Mouse (Mus musculus) CH12.LX (cell line): ENCODE measurements at regions not wholly inside any gene's neighbourhood (a gene's known extent, or its start where the extent isn't known, plus 50 kb on each side); places are given as distances from the start of the nearest gene placed in this dataset.

Experiments used
- DNase-seq: peaks from one replicate; pipeline ENCODE4 v3.0.0-alpha.2; 2013; ENCODE audit errors: extremely low read depth
- H3K27ac ChIP-seq: 2 replicates; pipeline ENCODE4 v1.5.1; 2012; ENCODE audit warnings: low read depth, mild to moderate bottlenecking, control low read depth, moderate library complexity; ENCODE audit not compliant: insufficient read depth
- H3K27me3 ChIP-seq: replicated peaks from 2 replicates; pipeline ENCODE3; 2012; ENCODE audit warnings: inconsistent platforms
- H3K36me3 ChIP-seq, 2 experiments: replicated peaks in 1 of 2; 2 replicates each; pipeline versions ENCODE3 to v1.6.1; 2012; ENCODE audit warnings: inconsistent platforms in 1 of 2, low read length in 1 of 2, mild to moderate bottlenecking in 1 of 2, mixed read lengths in 1 of 2, moderate library complexity in 1 of 2; ENCODE audit not compliant: control insufficient read depth in 1 of 2, insufficient read depth in 1 of 2
- H3K4me1 ChIP-seq, 2 experiments: 2 replicates each; pipeline ENCODE4 v1.6.1; 2012; ENCODE audit warnings: inconsistent platforms in 1 of 2, moderate library complexity in 1 of 2; ENCODE audit not compliant: insufficient read depth in 2 of 2, control insufficient read depth in 1 of 2
- H3K4me2 ChIP-seq: 2 replicates; pipeline ENCODE4 v1.6.1; 2012; ENCODE audit warnings: low read depth, mild to moderate bottlenecking, control low read depth; ENCODE audit not compliant: poor library complexity, insufficient read depth, severe bottlenecking
- H3K4me3 ChIP-seq, 3 experiments: fragments of 150-350 bp in 1 of 3; sonication (generic) in 1 of 3; replicated peaks in 1 of 3; 2 replicates each; pipeline versions ENCODE3 to v1.5.1; 2011 to 2012; ENCODE audit warnings: low read depth in 2 of 3, low read length in 2 of 3, mild to moderate bottlenecking in 2 of 3, moderate library complexity in 2 of 3, control low read depth in 1 of 3, improper control_type of control experiment in 1 of 3, inconsistent platforms in 1 of 3, mixed read lengths in 1 of 3; ENCODE audit not compliant: poor library complexity in 1 of 3
- H3K79me2 ChIP-seq: replicated peaks from 2 replicates; pipeline ENCODE4 v1.6.1; 2012; ENCODE audit warnings: mild to moderate bottlenecking, moderate library complexity; ENCODE audit not compliant: control insufficient read depth, poor library complexity, insufficient read depth, severe bottlenecking; ENCODE audit errors: extremely low read depth
- H3K9ac ChIP-seq: 2 replicates; pipeline ENCODE4 v1.6.1; 2012; ENCODE audit warnings: low read depth, mild to moderate bottlenecking, control low read depth, moderate library complexity; ENCODE audit not compliant: insufficient read depth
- H3K9me3 ChIP-seq: replicated peaks from 2 replicates; pipeline ENCODE3; 2012; ENCODE audit warnings: low read length, inconsistent platforms, mixed read lengths
- BHLHE40 ChIP-seq: IDR thresholded peaks from 2 replicates; pipeline ENCODE4 v1.6.1; 2011; ENCODE audit warnings: mild to moderate bottlenecking, low read depth, low read length, improper control_type of control experiment
- CHD1 ChIP-seq: IDR thresholded peaks from 2 replicates; pipeline ENCODE4 v1.6.1; 2012; ENCODE audit warnings: low read depth, low read length, improper control_type of control experiment, inconsistent platforms
- CHD2 ChIP-seq: IDR thresholded peaks from 2 replicates; pipeline ENCODE4 v1.6.1; 2011; ENCODE audit warnings: low read length, improper control_type of control experiment
- E2F4 ChIP-seq: IDR thresholded peaks from 2 replicates; pipeline ENCODE4 v1.6.1; 2011; ENCODE audit warnings: low read depth, low read length, improper control_type of control experiment; ENCODE audit not compliant: insufficient replicate concordance
- EP300 ChIP-seq: IDR thresholded peaks from 2 replicates; pipeline ENCODE4 v1.6.1; 2011; ENCODE audit warnings: low read length, improper control_type of control experiment
- ETS1 ChIP-seq: conservative IDR thresholded peaks from 2 replicates; pipeline ENCODE4 v1.6.1; 2012; ENCODE audit warnings: low read depth, mild to moderate bottlenecking, inconsistent platforms, low read length, improper control_type of control experiment, moderate library complexity
- JUND ChIP-seq: conservative IDR thresholded peaks from 2 replicates; pipeline ENCODE4 v1.6.1; 2011; ENCODE audit warnings: low read depth, low read length, improper control_type of control experiment
- KAT2A ChIP-seq: IDR thresholded peaks from 2 replicates; pipeline ENCODE4 v1.6.1; 2012; ENCODE audit warnings: low read length, improper control_type of control experiment, inconsistent platforms; ENCODE audit not compliant: insufficient replicate concordance
- MAFK ChIP-seq: IDR thresholded peaks from 2 replicates; pipeline ENCODE4 v1.6.1; 2011; ENCODE audit warnings: low read length, improper control_type of control experiment; ENCODE audit not compliant: insufficient replicate concordance
- MAX ChIP-seq: IDR thresholded peaks from 2 replicates; pipeline ENCODE4 v1.6.1; 2011; ENCODE audit warnings: low read length, improper control_type of control experiment
- MEF2A ChIP-seq: IDR thresholded peaks from 2 replicates; pipeline ENCODE4 v1.6.1; 2014; ENCODE audit warnings: low read depth, mild to moderate bottlenecking, inconsistent platforms, low read length, improper control_type of control experiment, borderline replicate concordance
- MXI1 ChIP-seq: IDR thresholded peaks from 2 replicates; pipeline ENCODE4 v1.6.1; 2011; ENCODE audit warnings: mild to moderate bottlenecking, low read depth, low read length, improper control_type of control experiment
- MYC ChIP-seq: IDR thresholded peaks from 2 replicates; pipeline ENCODE4 v1.6.1; 2011; ENCODE audit warnings: low read depth, mild to moderate bottlenecking, improper control_type of control experiment, low read length
- NELFE ChIP-seq: IDR thresholded peaks from 2 replicates; pipeline ENCODE4 v1.6.1; 2011; ENCODE audit warnings: low read depth, low read length, improper control_type of control experiment
- SIN3A ChIP-seq: IDR thresholded peaks from 2 replicates; pipeline ENCODE4 v1.6.1; 2012; ENCODE audit warnings: low read length, improper control_type of control experiment, inconsistent platforms
- SMC3 ChIP-seq: IDR thresholded peaks from 2 replicates; pipeline ENCODE4 v1.6.1; 2011; ENCODE audit warnings: low read depth, low read length, improper control_type of control experiment
- TBP ChIP-seq: conservative IDR thresholded peaks from 2 replicates; pipeline ENCODE4 v1.6.1; 2011; ENCODE audit warnings: low read depth, low read length, improper control_type of control experiment
- TCF12 ChIP-seq: IDR thresholded peaks from 2 replicates; pipeline ENCODE4 v1.6.1; 2014; ENCODE audit warnings: low read depth, mild to moderate bottlenecking, inconsistent platforms, low read length, improper control_type of control experiment
- UBTF ChIP-seq: IDR thresholded peaks from 2 replicates; pipeline ENCODE4 v1.6.1; 2012; ENCODE audit warnings: low read depth, mild to moderate bottlenecking, inconsistent platforms, low read length, improper control_type of control experiment, moderate library complexity
- ZC3H11A ChIP-seq: IDR thresholded peaks from 2 replicates; pipeline ENCODE4 v1.6.1; 2012; ENCODE audit warnings: low read depth, mild to moderate bottlenecking, inconsistent platforms, low read length, improper control_type of control experiment
- ZNF384 ChIP-seq: IDR thresholded peaks from 2 replicates; pipeline ENCODE4 v1.6.1; 2012; ENCODE audit warnings: low read depth, low read length, improper control_type of control experiment, inconsistent platforms
- dilution Hi-C: fragments of 300-500 bp; cut with MboI; formaldehyde crosslinking; loops from 2 replicates; pipeline ENCODE4 v1.14.3; 2020; ENCODE audit warnings: low sequenced_read_pairs; ENCODE audit not compliant: extremely low pct_unique_long_range_greater_than_20kb, extremely low pct_ligation_motif_present
- in situ Hi-C: fragments of 300-500 bp; cut with MboI; formaldehyde crosslinking; loops from 3 replicates; pipeline ENCODE4 v1.14.3; 2019; ENCODE audit warnings: low sequenced_read_pairs, low pct_ligation_motif_present, low pct_unique_long_range_greater_than_20kb, mixed read lengths

DNA sequence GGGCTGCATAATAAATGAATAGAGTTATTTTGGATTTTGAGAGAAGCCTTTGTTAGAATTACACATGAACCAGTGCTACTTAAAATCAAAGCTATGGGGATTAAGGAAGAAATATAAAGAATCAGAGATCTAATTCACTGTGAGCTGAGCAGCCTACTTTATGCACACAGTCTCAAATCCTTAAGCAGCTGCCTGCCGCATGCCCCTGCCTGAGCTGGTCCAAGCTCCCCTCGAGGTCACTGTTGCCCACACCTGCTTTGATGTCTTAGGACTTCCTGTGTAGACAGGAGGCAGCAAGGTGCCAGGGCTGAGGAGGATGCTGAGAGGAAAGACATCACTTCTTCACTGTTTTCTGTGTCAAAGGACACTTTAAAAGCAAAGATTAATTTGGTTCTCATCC lies 157.7 kb upstream of the Suclg2 start:
- Histone ChIP-seq H3K79me2 (no peaks in the 10 kb centered on the region), H3K9ac (no peak overlapping the region), H3K27me3 (no peaks in the 10 kb centered on the region), H3K4me2 (no peak overlapping the region), H3K4me3 (no peak overlapping the region), H3K27ac (no peak overlapping the region), H3K4me1 (no peaks in the 10 kb centered on the region), H3K9me3 (no peaks in the 10 kb centered on the region), H3K36me3 (no peaks in the 10 kb centered on the region)
- in situ Hi-C loops (no loop called here), dilution Hi-C loops (no loop called here)
- TF ChIP-seq TCF12 (no peak), UBTF (no peak), SIN3A (no peak), MEF2A (no peak), MYC (no peak), ZNF384 (no peak)
- DNase-seq: no peak

GRCm38 (mm10) chr6:95886645-95887044 lies 168.0 kb upstream of the Suclg2 start:
- no peak overlapping the region for H3K4me3 ChIP-seq
- TF ChIP-seq MAFK (no peak), NELFE (no peak), JUND (no peak), EP300 (no peak), ZC3H11A (no peak), KAT2A (no peak)
- TF ChIP-seq, all 38 proteins: peak for 0
- Histone ChIP-seq H3K9me3 (no peaks in the 10 kb centered on the region), H3K9ac (no peak overlapping the region), H3K36me3 (no peaks in the 10 kb centered on the region), H3K27me3 (no peaks in the 10 kb centered on the region), H3K4me1 (no peaks in the 10 kb centered on the region), H3K27ac (no peak overlapping the region), H3K79me2 (no peaks in the 10 kb centered on the region), H3K4me2 (no peak overlapping the region)
- in situ Hi-C loops (no loop called here), dilution Hi-C loops (no loop called here)
- no peak for DNase-seq

GRCm38 (mm10) chr6:95902551-95902950 lies 184.0 kb upstream of the Suclg2 start:
- in situ Hi-C loops: no loop called here
- Histone ChIP-seq H3K9ac (no peak overlapping the region), H3K27me3 (no peaks in the 10 kb centered on the region), H3K4me3 (no peak overlapping the region), H3K79me2 (no peaks in the 10 kb centered on the region), H3K36me3 (no peaks in the 10 kb centered on the region), H3K4me1 (no peaks in the 10 kb centered on the region), H3K9me3 (peaks cover 16% of the 10 kb centered on the region), H3K4me2 (no peak overlapping the region), H3K27ac (no peak overlapping the region)
- TF ChIP-seq MXI1 (no peak), BHLHE40 (no peak), CHD1 (no peak), MAFK (no peak), CHD2 (no peak), ETS1 (no peak), E2F4 (no peak), EP300 (no peak), SMC3 (no peak), JUND (no peak), MAX (no peak), TBP (no peak), MYC (no peak)
- dilution Hi-C loops: no loop called here
- no peak for DNase-seq
